Mouse (Mus musculus) lung, postnatal 36 days (tissue): ENCODE measurements around the gene Zfp658.

Experiments used
- DNase-seq: peaks from one replicate; pipeline ENCODE4 v3.0.0; 2022; ENCODE audit warnings: mixed read lengths

Zfp658 gene

GRCm38 (mm10) chr7:43584790-43585189 lies 22.7 kb downstream of the Zfp658 start:
- peak; percentile 26 for DNase-seq

- no peak for DNase-seq
Observed at GRCm38 (mm10) chr7:43601884-43602283, 39.8 kb downstream of the Zfp658 start.

- DNase-seq = peak; percentile 72
Observed at GRCm38 (mm10) chr7:43606896-43607742, 45.1 kb downstream of the Zfp658 start, which contains the start of gene Zfp819. Zfp819 (plus strand) TSS chr7:43607169.

- DNase-seq = peak; percentile 34
Observed at GRCm38 (mm10) chr7:43607743-43608287, 45.8 kb downstream of the Zfp658 start.

GRCm38 (mm10) chr7:43608316-43608824 lies 46.3 kb downstream of the Zfp658 start:
- DNase-seq = no peak

GRCm38 (mm10) chr7:43613816-43614551 lies 51.9 kb downstream of the Zfp658 start:
- DNase-seq = no peak

GRCm38 (mm10) chr7:43622927-43623326 lies 60.9 kb downstream of the Zfp658 start:
- DNase-seq = no peak

- DNase-seq = no peak
Observed at GRCm38 (mm10) chr7:43623819-43624218, 61.8 kb downstream of the Zfp658 start.
